Mouse (Mus musculus) gastrocnemius, adult 18-20 months (tissue): ENCODE data around the gene Limch1. TPM values are rescaled to one million over a fixed set of nuclear protein-coding genes. Genes with fewer than 3 reads are reported as not detected.

ENCODE experiments used
- DNase-seq: peaks from one replicate; pipeline ENCODE4 v3.0.0; 2021; ENCODE audit warnings: low spot score
- total RNA-seq, 2 experiments: library from RNA; stranded (reverse); gene quantifications; 2 replicates each; pipeline ENCODE4 v1.2.3; 2021

Limch1 gene
- total RNA-seq, 2 experiments from 2014 or later = 111 to 119 TPM

DNA sequence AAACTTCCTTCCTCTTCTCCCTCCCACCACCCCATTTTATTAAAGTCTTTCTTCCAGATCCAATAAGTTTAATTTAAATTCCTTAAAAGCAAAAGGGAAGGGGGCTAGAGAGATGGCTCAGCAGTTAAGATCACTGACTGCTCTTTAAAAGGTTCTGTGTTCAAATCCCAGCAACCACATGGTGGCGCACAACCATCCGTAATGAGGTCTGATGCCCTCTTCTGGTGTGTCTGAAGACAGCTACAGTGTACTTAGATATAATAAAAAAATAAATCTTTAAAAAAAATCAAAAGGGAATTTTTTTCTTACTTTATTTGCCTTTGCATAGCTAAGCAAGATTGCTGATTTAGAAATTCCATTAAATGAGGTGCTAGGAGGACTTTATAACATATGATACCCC is 37.2 kb downstream of the Limch1 start:
- DNase-seq = no peak

DNA sequence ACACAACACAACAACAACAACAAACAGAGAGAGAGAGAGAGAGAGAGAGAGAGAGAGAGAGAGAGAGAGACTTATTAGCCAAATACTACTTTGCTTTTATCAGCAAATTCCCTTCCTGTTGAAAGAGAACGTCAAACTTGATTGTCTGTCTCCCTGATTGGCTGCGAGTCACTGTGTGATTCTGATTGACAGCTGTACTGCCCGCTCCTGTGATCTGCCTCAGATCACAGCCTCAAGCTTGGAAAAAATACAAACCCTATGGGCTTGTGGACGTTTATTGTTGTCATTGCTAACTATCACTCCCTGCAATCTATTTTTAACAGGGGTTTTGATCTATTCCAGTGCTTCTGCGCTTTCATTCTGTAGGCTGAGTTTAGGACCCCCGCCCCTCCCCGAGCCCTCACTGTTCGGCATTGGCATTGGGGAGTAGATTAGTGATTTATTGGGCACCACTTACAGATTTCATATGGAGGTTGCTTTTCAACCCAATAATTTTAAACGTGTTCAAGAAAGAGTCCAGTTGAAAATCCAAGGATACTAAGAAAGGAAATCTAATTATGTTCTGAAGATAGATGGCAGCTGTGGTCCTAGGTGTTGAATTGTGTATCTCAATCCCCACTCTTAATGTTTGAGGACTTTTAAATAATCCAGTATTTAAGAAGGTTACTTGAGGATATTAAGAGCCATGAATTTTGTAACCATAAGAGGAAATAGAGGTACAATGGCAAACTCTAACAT is 39.2 kb downstream of the Limch1 start:
- no peak for DNase-seq

DNA sequence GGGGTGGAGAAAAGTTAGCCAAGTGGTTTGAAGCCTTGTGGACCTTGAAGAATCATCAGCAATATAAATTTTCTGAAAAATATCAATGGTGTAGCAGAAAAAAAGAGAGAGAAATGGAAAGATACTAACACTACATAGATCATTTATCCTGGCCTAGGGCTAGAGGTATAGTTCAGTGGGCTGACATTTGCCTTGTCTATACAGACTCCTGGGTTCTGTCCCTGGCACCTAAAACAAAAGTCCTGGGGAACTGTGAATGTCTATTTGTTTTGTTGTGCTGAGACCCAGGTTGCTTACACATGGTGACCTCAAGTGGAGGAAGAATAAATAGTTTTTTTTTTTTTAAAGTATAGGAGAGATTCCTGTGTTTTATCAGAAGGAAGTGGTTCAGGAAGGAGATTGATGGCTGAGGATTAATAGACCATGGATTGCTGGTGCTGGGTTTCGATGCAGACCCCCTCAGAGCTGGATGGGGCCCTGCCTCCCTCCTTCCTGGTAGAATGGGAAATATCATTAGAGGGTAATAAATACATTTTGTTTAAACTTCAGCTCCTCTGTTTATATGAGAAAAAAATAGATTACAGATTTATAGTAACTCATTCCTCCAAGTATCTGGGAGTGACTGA is 40.5 kb downstream of the Limch1 start:
- no peak for DNase-seq

DNA sequence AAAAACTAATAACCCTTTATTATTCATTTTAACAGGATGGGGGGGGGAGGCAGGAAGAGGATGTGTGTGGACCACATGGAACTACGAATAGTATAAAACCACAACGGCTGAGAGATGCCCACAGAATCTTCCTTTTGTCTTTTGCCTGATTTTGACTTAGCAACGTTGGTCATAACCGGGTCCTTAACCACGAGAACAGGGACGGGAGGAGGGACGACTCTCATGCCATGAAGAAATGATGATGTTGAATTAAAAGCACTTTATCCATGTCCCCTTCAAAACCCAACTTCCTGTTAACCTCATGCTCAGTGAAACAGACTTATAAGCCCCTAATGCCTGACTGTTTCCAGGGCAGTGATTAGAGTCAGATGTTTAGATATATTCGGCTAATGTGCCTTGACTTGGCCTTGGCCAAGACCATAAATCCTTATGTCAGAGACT is 41.0 kb downstream of the Limch1 start:
- no peak for DNase-seq

DNA sequence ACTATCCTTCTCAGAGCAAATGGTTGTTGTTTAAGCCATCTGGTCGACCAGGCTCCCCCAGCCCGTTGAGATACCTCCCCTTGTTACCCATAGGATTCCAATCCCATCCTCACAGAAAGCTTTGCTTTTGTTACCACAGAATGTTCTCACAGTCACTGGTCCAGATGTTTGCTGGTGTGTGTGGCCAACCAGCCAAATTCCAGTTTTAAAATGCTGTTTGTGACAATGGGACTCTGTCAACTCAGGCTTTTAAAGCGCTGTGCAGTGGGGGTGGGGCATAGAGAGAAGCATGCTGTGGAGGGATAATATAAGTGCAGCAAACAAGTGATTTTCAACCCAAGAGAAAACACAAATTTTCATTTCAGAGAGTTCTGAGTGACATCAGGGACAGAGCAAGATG is 43.4 kb downstream of the Limch1 start:
- DNase-seq = no peak

DNA sequence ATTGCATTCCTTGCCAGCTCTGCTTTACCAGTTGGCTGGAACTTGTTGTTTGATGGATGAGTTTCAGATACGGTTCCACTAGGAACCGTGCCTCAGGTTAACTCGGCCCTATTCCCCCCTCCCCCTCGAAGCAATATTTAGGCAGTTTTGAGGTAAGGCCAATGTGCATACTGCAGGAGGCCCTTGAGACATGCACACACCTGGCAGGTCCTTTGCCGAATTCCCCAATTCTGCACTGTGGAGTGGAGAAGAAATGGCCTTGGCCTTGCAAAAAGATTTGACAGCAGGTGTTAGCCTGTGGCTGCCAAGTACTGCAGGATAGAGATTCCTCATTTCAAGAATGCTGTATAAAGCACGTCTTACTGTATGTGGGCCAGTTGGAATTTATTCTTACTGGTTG is 45.5 kb downstream of the Limch1 start:
- no peak for DNase-seq

DNA sequence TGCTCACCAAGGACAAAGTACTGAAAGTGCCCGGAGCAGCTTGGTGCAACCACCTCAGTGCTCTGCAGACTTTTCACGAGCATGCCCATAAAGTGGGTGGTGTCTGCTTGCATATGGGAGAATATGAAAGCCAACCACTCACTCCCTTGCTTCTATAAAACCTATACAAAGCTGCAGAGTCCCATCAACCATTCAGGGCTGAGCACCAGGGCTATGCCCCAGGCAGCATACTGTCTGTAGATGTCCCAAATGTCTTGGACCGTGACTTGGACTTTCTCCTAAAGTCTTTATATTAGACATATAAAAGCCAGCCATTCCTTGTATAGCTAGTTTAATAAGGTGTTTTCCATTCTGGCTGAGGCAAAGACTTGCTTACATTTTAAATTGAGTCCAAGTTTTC is 47.6 kb downstream of the Limch1 start:
- no peak for DNase-seq

DNA sequence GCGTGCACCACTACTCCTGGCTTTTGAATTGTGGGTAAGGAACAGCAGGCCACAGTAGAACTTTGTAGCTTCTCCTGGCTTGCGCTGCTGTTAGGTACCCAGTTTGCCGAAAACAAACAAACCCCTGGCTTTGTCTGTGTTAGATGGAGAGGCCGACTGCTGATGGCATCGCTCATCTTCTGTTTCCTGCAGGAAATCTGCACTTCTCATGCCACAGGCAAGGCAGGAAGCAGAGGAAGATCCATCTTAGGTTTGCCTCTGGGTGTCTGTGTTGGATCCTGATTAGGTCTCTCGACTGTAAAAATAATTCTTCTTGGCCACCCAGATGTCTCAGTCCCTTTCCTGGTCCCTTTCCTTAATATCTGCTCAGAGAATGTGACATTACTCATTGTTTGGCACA is 51.7 kb downstream of the Limch1 start:
- DNase-seq = no peak

DNA sequence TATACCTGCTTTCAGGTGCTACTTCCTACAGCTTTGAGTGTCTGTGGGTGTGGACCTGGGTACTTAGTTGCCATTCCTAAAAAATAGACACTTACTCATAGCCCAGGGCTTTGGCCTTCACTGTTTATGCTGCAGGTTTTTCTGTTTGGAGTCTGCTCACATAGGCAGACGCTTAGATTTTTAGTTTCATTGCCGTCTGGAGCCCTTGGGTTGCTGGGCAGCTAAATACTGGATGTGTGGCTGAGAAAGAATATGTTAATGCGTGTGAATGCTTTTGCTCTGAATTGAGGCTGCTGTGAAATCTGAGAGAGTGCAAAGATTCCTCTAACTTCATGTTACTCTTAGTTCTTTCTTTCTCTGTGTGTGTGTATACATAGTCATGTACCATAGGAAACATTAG is 52.5 kb downstream of the Limch1 start:
- no peak for DNase-seq

DNA sequence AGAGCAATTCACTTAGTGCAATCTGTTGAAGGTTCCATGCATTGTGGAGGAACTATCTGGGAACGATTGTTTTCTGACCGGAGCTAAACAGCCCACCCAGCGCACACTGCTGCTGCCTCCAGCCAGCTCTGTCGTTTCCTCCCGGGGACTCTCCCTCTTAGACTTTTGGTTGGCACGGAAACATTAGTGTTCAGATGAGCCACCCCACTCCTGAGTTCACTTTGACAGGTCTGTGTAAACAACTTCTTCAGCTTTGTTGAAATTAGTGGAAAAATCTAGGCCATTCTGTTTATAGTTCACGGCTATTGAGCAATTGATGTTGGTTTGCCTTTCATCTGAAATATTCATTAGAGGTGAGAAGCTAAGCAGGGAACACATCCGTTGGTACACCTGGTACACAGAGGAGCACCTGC is 53.0 kb downstream of the Limch1 start:
- no peak for DNase-seq

DNA sequence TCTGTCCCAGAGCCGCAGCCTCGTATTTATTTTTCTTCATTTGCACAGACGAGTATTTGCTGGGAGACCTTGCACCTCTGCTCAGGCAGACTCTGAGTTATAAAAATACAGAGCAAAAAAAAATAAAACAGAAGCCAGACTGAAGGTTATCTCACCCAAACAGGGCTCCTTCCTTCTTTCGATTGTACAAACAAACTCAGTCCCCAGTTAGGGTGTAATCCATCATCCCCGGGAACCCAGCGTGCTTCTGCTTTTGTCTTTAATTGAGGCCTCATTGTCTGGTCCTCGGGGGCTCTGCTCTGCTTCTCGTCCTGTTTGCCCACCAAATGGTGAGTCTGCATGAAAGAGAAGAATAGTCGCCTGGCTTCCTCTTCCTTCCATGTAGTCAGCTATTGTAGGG is 54.6 kb downstream of the Limch1 start:
- DNase-seq = no peak

DNA sequence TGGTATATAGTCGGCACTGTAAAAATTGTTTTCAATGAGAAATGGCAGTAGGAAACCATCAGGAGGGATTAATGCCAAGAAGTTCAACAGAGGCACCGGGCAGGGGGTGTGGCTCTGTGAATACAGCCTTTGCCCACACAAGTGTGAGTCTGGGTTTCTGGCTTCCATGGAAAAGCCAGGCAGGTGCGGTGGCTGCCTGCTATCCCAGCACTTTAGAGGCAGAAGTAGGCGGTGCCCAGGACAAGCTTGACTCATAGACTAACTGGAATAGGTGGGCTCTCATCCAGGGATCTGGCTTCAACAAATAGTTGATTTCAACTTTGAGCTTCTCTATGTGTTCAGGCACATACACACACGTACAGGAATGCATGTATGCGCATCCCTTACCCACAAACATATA is 55.4 kb downstream of the Limch1 start:
- no peak for DNase-seq

DNA sequence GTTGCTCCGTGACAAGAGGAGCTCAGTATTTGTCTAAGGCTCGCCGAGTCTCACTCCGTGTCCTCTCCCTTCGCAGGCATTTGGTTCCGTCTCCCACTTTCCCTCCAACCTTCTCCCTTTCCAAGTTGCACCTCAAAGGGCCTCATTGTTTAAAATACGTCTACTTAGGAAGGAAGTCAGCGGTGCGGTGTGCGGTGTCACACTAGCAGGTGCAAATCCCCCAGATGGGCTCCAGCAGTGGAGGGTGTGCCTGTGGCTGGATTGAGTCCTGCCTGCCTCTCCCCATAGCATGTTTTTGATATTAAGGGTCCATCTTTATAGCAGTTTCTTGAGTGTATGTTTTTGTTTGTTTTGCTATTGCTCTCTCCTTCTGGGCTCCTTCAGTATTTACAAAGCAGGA is 56.6 kb downstream of the Limch1 start:
- no peak for DNase-seq

DNA sequence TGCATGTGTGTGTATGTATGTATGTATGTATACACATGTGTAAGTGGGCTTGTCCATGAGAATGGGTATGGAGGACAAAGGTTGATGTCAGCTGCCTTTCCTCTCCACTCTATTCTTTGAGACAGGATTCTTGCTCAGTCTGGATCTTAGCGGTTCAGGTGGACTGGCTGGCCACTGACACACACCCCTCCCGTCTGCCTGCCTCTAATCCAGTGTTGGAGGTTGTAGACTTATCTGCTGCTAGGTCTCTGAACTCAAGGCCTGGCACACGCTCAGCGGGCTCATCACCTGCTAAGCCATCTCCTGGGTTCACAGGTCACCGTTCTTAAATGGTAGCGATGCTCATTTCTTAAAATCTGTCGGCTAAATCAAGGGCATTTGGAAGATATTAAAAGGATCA is 60.7 kb downstream of the Limch1 start:
- DNase-seq = no peak

DNA sequence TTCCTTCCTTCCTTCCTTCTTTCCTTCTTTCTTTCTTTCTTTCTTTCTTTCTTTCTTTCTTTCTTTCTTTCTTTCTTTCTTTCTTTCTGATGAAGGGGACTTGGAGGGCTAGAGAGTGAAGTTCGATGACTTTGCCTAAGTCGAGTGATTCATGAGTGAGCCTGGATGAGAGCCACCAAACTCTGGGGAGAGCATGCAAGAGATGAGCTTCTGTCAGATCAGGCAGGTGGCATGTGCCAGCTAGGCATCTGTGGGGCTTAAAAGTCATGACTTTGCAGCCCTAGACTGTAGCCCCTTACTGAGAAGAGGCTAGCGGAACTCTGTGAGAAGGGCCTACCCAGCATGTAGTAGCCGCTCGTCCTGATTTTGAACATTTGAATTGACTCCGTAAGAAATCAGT is 62.1 kb downstream of the Limch1 start:
- DNase-seq = no peak

DNA sequence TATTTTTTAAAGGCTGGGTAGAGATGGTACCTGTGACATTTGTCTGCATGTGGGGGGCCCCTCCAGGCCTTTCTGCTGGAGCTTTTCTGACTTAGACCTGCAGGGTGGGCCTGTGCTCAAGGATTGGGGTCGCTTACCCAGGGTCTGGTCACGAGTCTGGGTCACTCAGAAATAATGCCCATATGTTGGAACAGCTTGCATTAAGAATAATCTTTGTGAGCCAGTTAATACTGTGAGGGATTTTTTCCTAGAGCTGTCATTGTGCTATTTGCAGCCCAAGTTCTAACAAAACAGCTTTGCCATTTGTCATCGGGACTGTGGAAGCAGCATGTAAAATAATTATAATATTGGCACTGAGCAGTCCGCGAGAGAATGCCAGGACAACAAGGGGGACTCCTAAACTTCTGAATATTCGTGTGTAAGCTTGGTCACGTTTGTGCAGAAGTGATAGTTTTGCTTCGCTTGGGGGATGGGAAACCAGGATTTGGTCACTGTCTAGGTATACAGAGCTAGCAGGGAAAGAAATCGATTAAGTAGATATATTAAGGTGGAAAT is 63.5 kb downstream of the Limch1 start:
- no peak for DNase-seq

DNA sequence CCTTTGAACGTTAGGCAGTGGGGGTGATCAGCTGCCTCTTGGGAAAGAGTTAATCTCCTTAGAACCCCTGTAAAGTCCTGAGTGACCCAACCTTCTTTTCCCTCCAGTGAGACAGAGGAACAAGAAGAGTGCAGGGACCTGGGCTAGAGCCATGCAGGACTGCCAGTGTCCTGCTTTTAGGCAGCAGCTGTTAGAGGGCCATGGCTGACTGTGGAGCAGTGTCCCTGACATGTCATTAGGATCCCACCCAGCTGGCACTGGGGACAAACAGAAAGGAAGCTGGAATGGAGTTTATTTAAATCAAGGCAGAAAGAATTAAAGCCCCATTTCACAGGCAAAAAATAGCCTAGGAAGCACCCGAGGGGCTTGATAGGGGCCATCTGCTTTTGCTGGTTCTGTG is 64.8 kb downstream of the Limch1 start:
- no peak for DNase-seq

DNA sequence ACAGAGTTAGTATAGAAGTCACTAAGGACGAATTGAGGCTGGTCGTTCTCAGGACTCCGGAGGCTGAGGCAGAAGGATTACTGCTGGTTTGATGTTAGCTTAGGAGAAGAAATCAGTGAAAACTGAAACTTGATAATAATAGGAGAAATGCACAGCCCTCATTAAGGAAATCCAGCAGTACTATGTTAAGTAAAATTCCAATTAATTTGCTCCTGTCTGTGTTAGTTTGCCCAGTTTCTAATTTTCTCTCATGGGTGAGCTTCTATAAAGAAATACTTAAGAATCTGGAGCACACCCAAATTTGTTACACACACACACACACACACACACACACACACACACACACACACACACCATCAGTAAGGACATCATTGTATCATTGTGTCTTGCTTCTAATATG is 69.0 kb downstream of the Limch1 start:
- DNase-seq = no peak

DNA sequence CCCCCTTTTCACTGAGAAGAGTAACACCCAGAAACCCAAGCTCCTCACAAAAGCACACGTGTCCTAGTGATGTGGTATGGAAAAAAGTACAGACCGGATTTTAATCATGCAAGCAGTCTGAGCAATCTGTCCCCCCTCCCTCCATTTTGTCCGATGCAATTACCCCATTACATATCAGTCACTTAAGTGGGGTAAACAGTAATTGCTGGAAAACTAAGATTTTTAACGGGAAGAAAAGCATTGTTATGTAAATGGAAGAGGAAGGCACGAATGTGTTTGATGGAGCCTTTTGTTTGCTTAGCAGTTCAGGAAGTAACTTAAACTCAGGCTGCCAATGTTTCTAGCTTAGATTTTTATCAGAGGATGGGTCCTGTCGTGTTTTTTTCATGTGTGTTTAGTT is 70.2 kb downstream of the Limch1 start:
- DNase-seq = no peak

DNA sequence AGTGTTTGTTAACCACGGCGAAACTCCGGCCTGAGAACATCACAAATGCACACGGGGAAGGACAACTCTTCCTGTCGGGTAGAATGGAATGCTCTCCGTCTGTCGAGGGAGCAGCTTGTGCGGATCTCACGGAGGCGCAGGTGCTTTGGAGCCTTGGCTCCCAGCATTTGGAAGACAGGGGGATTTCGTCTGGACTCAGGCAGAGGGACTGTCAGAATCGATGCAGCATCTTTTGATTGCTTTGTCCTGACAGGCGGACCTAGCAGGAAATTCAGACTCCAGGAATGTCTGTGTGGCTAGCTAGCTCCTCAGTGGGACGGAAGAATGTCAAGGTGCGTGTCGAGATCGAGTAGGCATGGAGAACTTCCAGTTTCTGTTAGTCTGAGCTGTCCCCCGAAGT is 71.1 kb downstream of the Limch1 start:
- no peak for DNase-seq

DNA sequence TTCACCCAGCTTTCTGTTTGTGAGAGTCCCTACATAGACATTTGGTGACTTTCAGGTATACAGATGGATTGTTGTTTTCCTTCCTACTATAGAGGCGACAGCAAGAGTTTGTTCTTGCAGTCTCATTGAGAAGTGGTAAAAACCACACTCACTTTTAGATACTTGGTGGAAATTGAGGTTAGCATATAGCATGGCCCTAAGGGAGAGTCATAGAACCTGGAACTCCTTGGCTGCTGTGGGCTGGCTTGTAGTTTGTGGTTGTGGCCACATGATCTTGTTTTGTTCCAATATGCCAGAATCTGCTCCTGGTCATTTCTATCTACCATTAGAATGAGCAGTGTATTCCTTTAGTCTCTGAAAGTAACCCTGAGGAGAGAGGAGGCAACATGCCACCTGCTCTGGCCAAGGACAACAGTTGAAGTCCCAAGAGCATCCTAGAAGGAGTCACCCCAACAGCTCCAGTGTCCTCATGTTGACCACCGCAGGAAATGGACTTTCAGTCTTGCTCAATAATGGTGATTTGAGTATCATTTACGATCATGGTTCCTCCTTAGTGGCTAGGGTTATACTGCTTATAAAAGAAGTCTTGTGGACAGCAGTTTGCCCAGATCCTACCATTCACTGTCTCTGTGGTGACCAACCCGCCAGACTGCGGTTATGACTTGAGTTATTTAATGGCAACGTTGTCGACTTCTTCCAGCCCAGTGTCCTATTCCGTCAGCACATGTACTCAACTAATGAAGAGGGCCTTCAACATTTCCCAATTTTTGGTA is 71.7 kb downstream of the Limch1 start:
- DNase-seq = no peak

DNA sequence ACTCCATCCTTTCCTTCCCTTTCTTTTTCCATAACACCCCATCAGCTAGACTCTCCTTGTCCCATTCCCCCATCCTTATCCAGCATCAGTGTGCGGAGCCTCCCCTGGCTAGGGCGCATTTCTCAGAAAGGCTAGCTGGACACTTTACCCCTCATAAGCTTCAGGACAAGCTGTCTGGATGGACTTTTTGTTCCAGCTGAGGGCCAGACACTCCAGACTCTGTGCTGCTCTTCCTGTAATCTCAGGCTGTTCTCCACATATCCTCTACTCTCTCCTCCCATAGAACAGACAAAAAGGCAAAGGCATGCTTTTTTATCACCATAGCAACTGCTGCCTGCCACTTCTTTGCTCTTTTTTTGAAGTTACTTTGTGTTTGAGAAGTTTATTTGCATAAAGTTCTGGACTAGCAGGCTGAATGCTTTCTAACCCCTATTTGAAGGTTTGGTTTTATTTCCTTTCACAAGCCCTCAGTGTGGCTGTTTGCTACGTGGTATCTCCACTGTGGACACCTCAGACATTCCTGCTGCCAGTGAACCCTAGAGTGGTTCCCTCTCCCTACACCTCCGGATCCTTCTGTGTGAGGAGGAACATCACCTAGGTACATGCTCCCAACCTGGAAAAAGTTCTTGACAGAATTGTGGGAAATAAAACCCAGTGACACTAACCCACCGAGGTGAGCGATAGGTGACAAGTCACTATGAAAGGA is 77.0 kb downstream of the Limch1 start:
- DNase-seq = no peak
